Mouse (Mus musculus) embryonic facial prominence, embryonic 11.5 days (tissue): ENCODE data around the gene Il2ra. TPM values are rescaled to one million over a fixed set of nuclear protein-coding genes. Genes with fewer than 3 reads are reported as not detected.

ENCODE experiments used
- ATAC-seq: fragments of 200-750 bp; cut with Nextera tagmentation; replicated peaks from 2 replicates; pipeline ENCODE4 v1.8.0; 2017; ENCODE audit warnings: low read depth; ENCODE audit not compliant: insufficient number of reproducible peaks, low FRiP score, low TSS enrichment
- DNase-seq: peaks from one replicate; pipeline ENCODE4 v3.0.0-alpha.2; 2015; ENCODE audit warnings: low spot score
- H3K27ac ChIP-seq: fragments of 300-500 bp; sonication (generic); replicated peaks from 2 replicates; pipeline ENCODE4 v1.5.1; 2014; ENCODE audit warnings: mild to moderate bottlenecking, low read depth, low read length, control low read depth
- H3K27me3 ChIP-seq: fragments of 300-500 bp; sonication (generic); 2 replicates; pipeline ENCODE4 v1.6.1; 2014; ENCODE audit warnings: mild to moderate bottlenecking, low read length, moderate library complexity, mixed read lengths; ENCODE audit not compliant: control insufficient read depth, insufficient read depth
- H3K36me3 ChIP-seq: fragments of 300-500 bp; sonication (generic); replicated peaks from 2 replicates; pipeline ENCODE4 v1.6.1; 2014; ENCODE audit warnings: low read depth, mild to moderate bottlenecking, low read length, moderate library complexity, mixed read lengths; ENCODE audit not compliant: control insufficient read depth, insufficient read depth
- H3K4me1 ChIP-seq: fragments of 300-500 bp; sonication (generic); 2 replicates; pipeline ENCODE4 v1.6.1; 2014; ENCODE audit warnings: low read length, mixed read lengths; ENCODE audit not compliant: control insufficient read depth, insufficient read depth
- H3K4me2 ChIP-seq: fragments of 300-500 bp; sonication (generic); 2 replicates; pipeline ENCODE4 v1.6.1; 2014; ENCODE audit warnings: low read depth, mild to moderate bottlenecking, control low read depth, low read length, moderate library complexity
- H3K4me3 ChIP-seq: fragments of 300-500 bp; sonication (generic); 2 replicates; pipeline ENCODE4 v1.5.1; 2014; ENCODE audit warnings: low read depth, low read length, control low read depth
- H3K9ac ChIP-seq: fragments of 300-500 bp; sonication (generic); replicated peaks from 2 replicates; pipeline ENCODE4 v1.6.1; 2014; ENCODE audit warnings: mild to moderate bottlenecking, control low read depth, low read length
- H3K9me3 ChIP-seq: fragments of 300-500 bp; sonication (generic); replicated peaks from 2 replicates; pipeline ENCODE4 v1.6.1; 2016; ENCODE audit warnings: mild to moderate bottlenecking, low read length, inconsistent platforms, mixed read lengths; ENCODE audit not compliant: control insufficient read depth
- WGBS: fragments of 180-500 bp; shearing (Covaris S2); extraction: QIAGEN DNeasy Blood & Tissue Kit; methylation state at CpG from one replicate; pipeline ENCODE4 v1.1.7; 2014; 5-methylcytosine and 5-hydroxymethylcytosine counted together
- polyA plus RNA-seq: library from polyadenylated mRNA; unstranded; fragments of >200 nt; fragmentation: Nextera tagmentation; extraction: Ambion mirVana; gene quantifications from 2 replicates; pipeline ENCODE4 v1.2.1, GENCODE M21; 2014

Il2ra gene
- polyA plus RNA-seq, 1 experiment from 2014 or later = not detected

DNA sequence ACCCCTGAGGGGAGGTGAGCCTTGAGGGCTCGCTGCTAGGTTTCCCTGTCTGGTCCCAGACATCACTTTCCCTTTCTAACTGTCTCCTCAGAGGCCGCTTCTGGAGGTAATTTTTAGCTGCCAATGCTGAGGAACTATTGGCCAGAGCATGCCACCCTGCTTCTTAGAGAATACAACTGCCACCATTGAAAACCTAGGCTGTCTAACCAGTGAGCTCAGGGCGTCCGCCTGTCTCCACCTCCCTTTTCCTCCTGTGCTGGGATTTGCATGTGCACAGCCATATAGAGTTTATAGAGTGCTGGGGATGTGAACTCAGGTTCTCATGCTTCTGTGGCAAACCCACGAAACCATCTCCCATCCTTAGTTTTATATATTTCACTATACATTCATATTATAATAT lies 11.2 kb downstream of the Il2ra start:
- Histone ChIP-seq H3K4me3 (no peak overlapping the region), H3K4me2 (no peak overlapping the region), H3K9ac (no peak overlapping the region), H3K36me3 (no peaks in the 10 kb centered on the region), H3K27ac (no peak overlapping the region), H3K27me3 (no peaks in the 10 kb centered on the region), H3K9me3 (no peaks in the 10 kb centered on the region), H3K4me1 (no peaks in the 10 kb centered on the region)
- 71% methylated on average over 5 of the region's 5 CpGs for WGBS
- no peak for ATAC-seq
- no peak for DNase-seq

GRCm38 (mm10) chr2:11654990-11655931 lies 12.7 kb downstream of the Il2ra start:
- Histone ChIP-seq H3K36me3 (no peaks in the 10 kb centered on the region), H3K9me3 (no peaks in the 10 kb centered on the region), H3K9ac (no peak overlapping the region), H3K27ac (no peak overlapping the region), H3K4me3 (no peak overlapping the region), H3K4me1 (no peaks in the 10 kb centered on the region), H3K4me2 (no peak overlapping the region), H3K27me3 (no peaks in the 10 kb centered on the region)
- WGBS = 71% methylated on average over 9 of the region's 9 CpGs
- DNase-seq (no peak), ATAC-seq (no peak)

DNA sequence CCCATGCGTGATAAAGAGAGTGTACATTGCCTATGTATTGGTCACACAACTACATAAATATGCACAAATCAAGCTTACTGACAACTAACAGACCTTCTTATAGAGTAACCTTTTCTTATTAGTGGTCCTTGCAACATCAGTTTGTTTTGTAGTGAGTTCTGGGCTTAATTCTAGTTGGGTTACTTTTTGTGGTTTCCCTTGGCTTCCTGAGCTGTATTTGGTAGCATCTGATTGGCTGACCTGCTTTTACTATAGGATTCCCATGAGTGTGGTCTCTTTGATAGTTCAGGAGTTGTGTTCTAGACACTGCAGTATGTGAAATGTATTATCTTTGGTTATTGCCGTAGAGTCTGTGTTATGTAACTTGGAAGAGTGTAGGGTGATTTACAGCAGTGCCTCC lies 15.0 kb downstream of the Il2ra start:
- Histone ChIP-seq H3K27me3 (no peaks in the 10 kb centered on the region), H3K4me2 (no peak overlapping the region), H3K4me3 (no peak overlapping the region), H3K36me3 (no peaks in the 10 kb centered on the region), H3K9ac (no peak overlapping the region), H3K9me3 (no peaks in the 10 kb centered on the region), H3K27ac (no peak overlapping the region), H3K4me1 (no peaks in the 10 kb centered on the region)
- no peak for DNase-seq
- no peak for ATAC-seq
- 89% methylated on average over 2 of the region's 2 CpGs for WGBS

GRCm38 (mm10) chr2:11659263-11659662 lies 16.7 kb downstream of the Il2ra start:
- Histone ChIP-seq H3K9ac (no peak overlapping the region), H3K4me3 (no peak overlapping the region), H3K4me1 (no peaks in the 10 kb centered on the region), H3K27me3 (no peaks in the 10 kb centered on the region), H3K4me2 (no peak overlapping the region), H3K9me3 (no peaks in the 10 kb centered on the region), H3K27ac (no peak overlapping the region), H3K36me3 (no peaks in the 10 kb centered on the region)
- WGBS = 58% methylated on average over 2 of the region's 2 CpGs
- ATAC-seq (no peak), DNase-seq (no peak)

GRCm38 (mm10) chr2:11662143-11662906 lies 19.7 kb downstream of the Il2ra start:
- Histone ChIP-seq H3K27me3 (no peaks in the 10 kb centered on the region), H3K9ac (no peak overlapping the region), H3K9me3 (no peaks in the 10 kb centered on the region), H3K4me2 (no peak overlapping the region), H3K4me1 (no peaks in the 10 kb centered on the region), H3K4me3 (no peak overlapping the region), H3K27ac (no peak overlapping the region), H3K36me3 (no peaks in the 10 kb centered on the region)
- DNase-seq (no peak), ATAC-seq (no peak)
- WGBS = 79% methylated on average over 6 of the region's 6 CpGs

DNA sequence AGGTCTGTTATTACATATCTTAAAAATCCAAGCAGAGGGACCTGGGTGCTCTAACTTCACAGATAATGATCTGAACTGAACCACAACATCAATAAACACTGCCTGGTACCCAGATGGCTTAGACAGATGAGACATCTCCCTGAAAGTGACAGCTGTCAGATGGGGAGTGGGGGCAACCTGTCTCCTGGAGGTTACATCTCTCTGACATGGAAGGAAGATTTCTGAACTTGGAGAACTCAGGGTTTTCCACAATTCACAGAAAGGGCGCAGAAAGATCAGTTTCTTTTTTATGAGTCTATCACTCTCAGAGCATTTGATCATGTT lies 20.3 kb downstream of the Il2ra start:
- Histone ChIP-seq H3K4me1 (no peaks in the 10 kb centered on the region), H3K9ac (no peak overlapping the region), H3K4me3 (no peak overlapping the region), H3K36me3 (no peaks in the 10 kb centered on the region), H3K27me3 (no peaks in the 10 kb centered on the region), H3K4me2 (no peak overlapping the region), H3K9me3 (no peaks in the 10 kb centered on the region), H3K27ac (no peak overlapping the region)
- DNase-seq = no peak
- ATAC-seq = no peak
- 95% methylated on average over 1 of the region's 1 CpGs for WGBS

GRCm38 (mm10) chr2:11663961-11664360 lies 21.4 kb downstream of the Il2ra start:
- no peaks in the 10 kb centered on the region for H3K4me1 ChIP-seq
- no peak overlapping the region for H3K9ac ChIP-seq
- 5% methylated on average over 10 of the region's 10 CpGs for WGBS
- ATAC-seq (peak; percentile 48; the same call in 1 of the 2 replicates), DNase-seq (peak; percentile 84)
- no peak overlapping the region for H3K27ac ChIP-seq
- no peaks in the 10 kb centered on the region for H3K9me3 ChIP-seq
- no peaks in the 10 kb centered on the region for H3K36me3 ChIP-seq
- H3K4me2 ChIP-seq = no peak overlapping the region
- H3K4me3 ChIP-seq = no peak overlapping the region
- H3K27me3 ChIP-seq = no peaks in the 10 kb centered on the region

DNA sequence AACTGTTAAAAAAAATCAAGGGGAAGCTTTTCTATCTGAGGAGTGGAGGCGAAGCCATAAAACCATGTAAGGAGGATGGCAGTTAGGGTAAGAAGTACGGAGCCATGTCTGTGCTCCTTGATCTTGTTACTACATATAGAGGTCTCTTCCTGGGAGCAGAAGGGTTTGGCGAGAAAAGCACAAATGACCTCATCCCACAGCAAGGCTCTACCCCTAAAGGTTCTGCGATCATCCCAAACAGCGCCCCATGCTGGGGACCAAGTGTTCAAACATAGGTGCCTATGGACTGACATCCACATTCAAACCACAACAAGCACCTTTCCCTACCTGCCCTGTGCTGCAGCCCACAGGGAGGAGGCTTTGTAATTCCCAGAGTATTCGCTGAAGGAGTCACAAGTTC lies 21.8 kb downstream of the Il2ra start:
- no peak overlapping the region for H3K4me3 ChIP-seq
- no peaks in the 10 kb centered on the region for H3K4me1 ChIP-seq

More for the DNA sequence above, 21.8 kb downstream of the Il2ra start:
- Histone ChIP-seq H3K27ac (no peak overlapping the region), H3K36me3 (no peaks in the 10 kb centered on the region), H3K9ac (no peak overlapping the region), H3K4me2 (no peak overlapping the region), H3K9me3 (no peaks in the 10 kb centered on the region), H3K27me3 (no peaks in the 10 kb centered on the region)
- ATAC-seq = no peak
- no peak for DNase-seq
- 41% methylated on average over 6 of the region's 6 CpGs for WGBS
